Mouse (Mus musculus): Measurements from ENCODE around the gene Themis3.

The Themis3 gene

DNA sequence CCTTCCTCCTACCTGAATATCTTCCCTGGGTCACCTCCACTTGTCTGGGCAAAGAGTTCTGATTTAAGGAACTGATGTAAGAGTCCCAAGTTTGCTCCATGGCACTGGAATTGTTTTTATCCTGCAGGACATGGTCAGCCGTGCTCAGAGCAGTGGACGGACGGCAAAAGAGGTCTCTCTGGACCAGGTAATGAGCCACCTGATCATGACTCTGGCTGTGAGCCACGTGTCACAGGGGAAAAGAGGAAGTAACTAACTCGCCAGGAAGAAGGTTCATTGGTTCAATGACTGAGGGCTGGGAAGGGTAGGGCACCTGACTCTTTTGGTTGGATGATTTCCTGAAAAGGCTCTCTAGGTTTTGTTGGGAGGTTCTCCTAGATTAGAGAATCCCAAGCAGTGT, at the start of gene Themis3:
Gene Themis3, minus strand, starts transcription at position 187 of the 400 bp plus-strand sequence.
- no peak for DNase-seq (ENCODE audit: low spot score in 2 of 2)

DNA sequence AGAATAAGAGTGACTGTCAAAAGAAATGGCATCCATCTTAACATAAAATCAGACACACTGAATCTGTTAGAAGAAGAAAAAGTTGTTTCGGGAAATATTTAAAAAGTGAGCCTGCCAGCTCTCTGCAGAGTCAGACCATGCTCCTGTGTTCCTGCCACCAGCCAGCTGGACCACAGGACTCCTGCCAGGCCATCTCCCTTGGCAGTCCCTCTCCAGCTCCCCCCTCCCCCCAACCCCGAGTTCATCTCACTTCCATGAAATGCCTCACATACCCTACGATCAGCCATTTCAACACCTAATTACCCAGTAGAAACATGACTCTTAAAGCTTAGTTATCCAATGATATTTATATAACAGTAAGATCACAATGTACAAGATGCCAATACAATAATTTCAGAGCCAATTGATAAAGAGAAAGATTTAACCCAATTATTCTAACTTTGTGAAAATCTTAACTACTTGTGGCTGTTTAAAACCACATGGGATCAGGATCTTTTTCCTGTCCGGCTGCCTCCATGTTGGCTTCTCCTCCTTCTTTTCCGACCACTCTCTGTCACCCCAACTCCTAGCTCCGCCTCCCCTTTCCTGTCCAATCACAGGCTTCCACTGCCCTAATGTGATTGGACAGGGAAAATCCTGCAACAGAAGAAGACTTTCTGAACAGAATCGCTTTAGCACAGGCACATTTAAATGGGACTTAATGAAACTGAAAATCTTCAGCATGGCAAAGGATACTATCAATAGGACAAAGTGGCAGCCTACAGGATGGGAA, 43.7 kb upstream of the Themis3 start:
- no peak for DNase-seq (ENCODE audit: low spot score in 2 of 2)

DNA sequence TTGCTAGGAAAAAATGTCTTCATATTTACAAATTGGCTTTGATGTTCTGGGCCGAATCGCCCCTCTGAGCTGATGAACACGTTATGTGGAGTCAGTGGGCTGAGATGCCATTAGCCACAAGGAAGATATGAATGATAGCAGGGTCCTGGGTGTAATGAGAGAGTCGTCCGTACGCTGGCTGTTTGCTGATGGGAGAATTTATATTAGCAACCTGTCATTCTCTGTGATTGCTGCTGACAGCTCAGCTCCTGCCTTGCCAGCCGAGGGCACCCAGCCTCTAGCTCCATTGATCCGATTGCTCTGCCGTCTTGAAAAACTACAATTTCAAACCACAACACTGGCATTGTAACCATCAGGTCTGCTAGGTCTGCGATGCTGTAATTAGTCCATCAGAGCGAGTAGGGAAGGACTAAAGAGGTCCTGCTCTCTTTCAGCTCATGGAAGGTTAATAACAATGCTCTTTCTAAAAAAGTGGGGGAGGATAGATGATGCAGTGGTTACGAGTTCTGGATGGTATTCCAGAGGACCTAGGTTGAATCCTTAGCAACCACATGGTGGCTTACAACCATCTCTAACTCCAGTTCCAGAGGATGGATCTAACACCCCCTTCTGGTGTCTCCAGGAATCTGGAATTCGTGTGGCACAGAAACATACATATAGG, 25.7 kb upstream of the Themis3 start:
- no peak for DNase-seq (ENCODE audit: low spot score in 2 of 2)

DNA sequence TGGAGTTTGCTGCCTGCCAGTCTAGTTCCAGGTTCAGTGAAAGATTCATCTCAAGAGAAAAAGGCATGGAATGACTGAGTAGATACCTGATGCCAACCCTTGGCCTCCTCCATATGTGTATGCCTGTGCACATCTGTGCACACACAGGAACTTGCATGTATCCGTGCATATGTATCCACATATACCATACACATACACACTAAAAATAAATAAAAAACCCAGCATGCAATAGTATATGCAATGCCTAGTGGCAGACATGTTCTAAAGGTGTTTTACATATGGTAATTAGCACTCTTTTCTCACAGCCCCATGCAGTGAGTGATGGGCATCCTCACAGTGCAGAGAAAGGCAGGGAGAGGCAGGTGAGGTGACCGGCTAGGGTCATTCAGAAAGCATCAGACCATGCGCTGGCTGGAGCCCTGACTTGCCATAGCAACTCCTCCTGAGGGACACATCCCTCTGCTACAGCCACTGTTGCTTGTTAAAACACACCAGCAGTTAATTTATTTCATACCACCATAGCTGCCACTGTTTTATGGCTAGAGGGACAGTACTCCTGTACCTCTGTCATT, 24.9 kb upstream of the Themis3 start:
- no peak for DNase-seq (ENCODE audit: low spot score in 2 of 2)

DNA sequence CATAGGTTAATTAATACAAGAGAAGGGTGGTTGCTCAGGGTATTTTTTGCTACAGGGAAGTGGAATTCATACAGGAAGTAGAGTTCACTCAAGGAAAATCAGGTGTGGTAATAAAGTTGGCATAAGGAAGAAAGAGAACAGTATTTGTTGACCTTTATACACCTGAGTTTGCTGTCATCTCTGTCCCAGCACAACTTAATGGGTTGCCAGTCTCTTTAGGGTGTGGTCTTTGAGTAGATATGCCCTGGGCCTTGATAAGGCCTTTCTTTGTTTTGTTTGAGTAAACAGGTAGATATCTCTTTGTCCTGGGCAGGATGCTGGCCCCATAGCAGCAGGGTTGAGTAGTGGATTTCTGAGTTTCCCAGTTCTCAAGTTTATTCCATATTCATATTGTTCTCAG, 15.6 kb upstream of the Themis3 start:
- no peak for DNase-seq (ENCODE audit: low spot score in 2 of 2)

DNA sequence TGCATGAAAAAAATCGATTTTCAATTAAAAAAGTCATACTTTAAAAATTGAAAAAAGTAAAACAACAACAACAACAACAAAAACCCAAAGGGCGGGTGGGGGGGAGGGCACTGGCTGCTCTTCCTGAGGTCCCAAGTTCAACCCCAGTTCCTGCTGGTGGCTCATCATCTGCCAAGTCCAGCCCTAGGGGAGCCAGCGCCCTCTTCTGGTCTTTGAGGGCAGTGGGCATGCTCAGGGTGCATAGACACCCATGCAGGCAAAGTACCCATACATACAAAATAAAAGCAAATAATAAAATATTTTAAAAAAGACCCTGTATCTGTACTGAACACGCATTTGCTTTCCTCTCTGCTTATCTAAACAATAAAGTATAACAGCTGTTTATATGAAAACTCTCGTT, 10.5 kb upstream of the Themis3 start:
- DNase-seq (ENCODE audit: low spot score in 2 of 2) = no peak

DNA sequence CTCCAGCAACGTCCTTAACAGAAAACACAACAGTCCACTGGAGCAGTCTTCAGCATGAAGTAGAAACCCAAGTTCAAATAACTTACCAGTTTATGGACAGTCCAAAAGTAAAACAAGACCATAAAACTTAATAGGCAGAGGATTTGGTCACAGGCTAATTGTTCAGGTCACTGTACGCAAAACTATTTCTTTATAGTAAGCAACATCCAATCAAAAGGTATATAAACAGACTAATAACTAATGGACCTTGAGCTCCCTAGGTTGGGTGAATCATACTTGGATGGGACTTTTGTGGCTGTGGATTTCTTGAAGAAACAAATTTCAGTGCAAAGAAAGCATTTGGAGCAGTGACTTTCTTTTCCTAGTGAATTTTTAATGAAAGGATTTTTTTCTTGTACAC, 6.8 kb upstream of the Themis3 start:
- no peak for DNase-seq (ENCODE audit: low spot score in 2 of 2)

DNA sequence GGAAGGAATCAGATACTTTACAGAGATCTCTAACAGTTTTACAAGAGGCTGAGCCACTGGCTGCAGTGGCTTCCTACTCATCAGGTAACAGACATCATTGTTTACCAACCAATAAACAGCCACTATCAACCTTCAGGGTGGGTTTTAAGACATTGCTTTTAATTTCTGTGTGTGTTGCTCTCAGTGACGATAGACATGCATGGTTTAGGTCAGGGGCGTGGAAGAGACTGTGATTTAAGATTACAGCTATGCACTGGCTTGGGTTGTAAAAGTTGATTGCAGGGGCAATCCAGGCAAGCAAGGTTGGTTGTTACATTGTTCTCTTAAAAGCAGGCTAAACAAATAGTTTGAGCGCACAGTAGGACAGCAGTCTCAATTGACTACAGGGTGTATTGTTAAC, 1.4 kb upstream of the Themis3 start:
- no peak for DNase-seq (ENCODE audit: low spot score in 2 of 2)

DNA sequence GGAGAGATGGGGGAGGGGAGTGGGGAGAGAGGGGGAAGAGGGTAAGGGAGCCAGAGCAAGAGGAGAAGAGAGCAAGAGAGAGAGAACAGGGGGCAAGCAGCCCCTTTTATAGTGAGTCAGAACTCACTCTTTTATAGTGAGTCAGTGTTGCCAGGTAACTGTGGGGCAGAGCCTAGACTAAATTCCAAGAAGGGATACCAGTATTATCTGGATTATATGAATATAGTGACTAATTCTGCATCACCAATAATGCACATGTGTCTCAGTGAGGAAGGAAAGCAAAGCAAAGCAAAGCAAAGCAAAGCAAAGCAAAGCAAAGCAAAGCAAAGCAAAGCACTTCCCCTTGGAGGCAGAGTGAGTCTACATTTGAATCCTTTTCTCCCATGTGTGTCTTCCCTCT, 835 bp upstream of the Themis3 start:
- DNase-seq (ENCODE audit: low spot score in 2 of 2) = no peak

DNA sequence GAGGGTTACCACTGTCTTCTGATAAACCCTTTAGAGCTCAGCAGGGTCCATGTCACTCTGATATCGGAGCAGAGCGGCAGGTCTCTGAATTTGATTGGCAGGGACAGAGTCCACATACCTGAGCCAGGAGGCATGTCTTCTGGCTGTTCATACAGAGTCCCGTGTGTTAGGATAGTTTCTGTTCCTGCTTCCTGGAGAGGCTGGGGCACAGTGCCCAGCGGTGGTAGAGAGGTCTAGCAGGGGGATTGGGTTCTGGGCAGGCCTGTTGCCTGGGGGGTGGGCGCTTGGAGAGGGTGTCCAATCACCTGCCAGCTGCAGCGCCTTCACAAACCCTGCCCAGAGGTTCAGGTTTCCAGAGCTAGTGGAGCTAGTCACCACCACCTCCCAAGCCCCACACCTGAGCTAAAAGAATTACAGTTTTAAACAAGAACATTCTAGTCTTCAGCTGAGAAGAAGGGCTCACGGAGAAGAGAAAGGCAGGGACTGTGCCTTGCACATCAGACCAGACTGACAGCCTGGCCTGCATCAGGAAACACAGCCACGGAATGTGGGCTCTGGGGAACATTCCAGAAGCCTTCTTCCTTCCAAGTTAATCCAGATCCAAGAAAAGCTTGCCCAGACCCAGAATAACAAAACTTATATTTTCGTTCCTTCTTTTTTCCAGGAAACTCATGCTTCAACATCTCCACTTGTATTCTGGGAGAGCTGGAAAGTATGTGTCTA, 3.9 kb downstream of the Themis3 start:
- no peak for DNase-seq (ENCODE audit: low spot score in 2 of 2)

DNA sequence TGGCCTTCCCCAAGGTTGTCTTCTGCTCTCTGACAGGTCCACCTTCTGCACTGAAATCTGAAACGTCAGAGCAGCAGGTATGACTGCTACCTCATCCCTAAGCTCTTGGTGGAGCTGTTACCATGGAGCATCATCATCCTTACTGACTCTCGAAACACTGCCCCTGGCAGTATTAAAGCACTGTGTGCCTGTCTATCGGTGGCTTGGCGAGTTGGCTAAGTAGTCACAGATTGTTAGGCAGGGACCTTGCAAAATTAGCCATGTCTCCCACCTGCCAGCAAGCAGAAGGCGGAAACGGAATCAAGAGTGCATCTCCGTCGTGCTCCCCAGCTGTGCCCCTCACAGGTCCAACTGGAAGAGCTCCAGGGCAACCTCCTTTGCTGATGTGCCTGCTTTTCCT, 4.6 kb downstream of the Themis3 start:
- DNase-seq (ENCODE audit: low spot score in 2 of 2) = no peak

DNA sequence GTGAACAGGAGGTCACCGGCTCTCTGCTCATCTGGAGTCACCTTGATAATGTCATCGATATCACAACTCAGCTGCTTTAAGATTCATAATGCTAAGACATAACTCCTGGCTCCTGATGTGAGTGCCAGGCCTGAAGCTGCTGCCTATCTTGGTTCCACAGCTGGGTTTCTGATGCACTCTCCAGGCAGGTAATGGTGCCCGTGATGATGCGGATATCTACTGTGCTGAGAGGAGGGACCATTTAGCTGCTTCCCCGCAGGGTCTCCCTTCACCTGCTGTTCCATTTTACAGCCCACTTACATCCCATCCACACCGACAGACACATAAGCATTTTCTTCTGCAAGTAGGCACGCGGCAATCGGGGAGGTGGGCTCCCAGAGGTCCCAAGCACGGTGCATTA, 7.7 kb downstream of the Themis3 start:
- DNase-seq (ENCODE audit: low spot score in 2 of 2) = no peak

DNA sequence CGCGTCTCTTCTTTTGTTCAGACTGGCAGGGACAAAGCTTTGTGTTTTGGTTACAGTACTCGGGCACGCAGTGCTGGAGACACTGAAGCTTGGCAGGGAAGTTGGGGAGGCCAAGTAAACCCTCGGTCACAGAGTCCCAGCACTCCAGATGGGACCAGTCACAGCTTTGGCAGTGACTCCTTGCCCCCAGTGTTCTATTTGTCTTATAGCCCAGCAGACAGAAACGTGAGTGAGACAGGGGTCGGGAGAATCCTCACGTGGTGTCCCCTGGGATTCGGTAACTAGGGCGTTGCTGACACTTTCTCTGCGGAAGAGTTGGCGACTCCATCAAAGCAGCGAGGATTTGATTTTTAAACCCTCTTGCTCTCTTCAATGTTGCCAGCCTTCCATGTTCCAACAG, 8.3 kb downstream of the Themis3 start:
- DNase-seq (ENCODE audit: low spot score in 2 of 2) = no peak

DNA sequence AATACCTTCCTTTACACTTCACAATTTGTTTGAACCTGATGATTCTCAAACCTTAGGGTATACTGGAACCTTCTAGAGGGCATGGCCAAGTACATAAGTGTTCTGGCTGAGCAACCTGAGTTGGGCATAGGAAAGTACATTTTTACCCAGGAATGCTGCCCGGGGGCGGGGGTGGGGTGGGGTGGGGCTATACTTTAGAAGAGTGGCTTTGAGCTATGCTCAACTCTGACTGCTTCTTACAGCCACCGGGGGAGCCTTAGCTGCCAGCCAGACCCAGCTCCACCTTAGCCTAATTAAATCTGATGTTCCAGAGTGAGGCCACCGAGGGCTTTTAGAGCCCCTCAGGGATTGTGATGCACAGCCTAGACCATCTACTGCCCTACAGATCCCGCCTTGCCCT, 13.4 kb downstream of the Themis3 start:
- no peak for DNase-seq (ENCODE audit: low spot score in 2 of 2)

DNA sequence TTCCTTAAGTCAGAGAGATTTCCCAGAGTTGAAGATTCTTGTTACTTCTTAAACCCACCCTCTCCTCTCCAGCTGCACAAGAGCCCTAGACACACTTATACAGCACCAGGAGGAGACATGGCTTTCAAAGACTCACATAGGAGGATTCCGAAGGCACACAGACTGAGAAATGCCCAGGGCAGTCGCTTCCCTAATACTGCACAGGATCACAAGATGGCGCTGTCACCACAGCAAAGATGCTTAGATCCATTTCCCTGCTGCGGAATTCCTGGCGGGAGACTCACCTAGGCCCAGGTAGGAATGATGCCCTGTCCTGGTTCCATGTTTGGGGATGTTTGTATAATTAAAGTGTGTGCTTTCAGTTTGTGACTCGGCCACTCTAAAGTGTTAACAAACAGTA, 16.4 kb downstream of the Themis3 start:
- DNase-seq (ENCODE audit: low spot score in 2 of 2) = no peak

DNA sequence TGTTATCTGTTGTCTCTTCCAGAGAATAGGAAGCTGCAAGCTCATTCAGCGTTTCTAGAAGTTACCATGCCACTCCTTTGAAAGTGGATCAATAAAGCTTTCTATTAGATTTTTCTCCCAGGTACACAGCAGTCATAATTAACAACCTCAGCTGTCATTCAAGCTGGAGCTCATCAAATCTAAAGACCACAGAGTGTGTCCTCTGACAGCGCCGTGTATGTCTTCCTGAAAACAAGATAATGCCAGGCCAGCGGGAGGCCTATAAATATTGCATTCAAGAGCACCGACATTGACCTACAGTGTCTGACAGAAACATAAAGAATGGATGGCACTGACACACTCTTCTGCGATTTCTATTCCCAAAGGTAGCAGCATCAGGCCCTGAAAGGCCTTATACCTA, 16.9 kb downstream of the Themis3 start:
- no peak for DNase-seq (ENCODE audit: low spot score in 2 of 2)

DNA sequence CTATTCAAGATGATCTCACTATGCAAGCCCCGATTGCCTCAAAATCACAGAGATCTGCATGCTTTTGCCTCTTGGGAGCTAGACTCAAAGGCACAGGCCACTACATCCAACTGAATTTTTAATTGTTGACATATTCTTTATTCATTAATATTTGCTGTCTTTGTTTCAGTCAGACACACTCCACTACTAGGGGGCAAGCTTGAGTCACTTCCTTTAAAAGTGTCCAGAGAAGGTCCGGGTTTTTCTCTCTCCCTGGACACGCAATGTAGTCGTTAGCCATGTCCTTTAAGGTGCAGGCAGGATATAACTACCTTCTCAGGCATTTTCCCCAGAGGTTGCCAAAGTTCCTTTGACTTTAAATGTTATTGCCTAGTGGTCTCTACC, 21.8 kb downstream of the Themis3 start:
- peak in 1 of 2 experiments; percentile 48 for DNase-seq (ENCODE audit: low spot score in 2 of 2)

DNA sequence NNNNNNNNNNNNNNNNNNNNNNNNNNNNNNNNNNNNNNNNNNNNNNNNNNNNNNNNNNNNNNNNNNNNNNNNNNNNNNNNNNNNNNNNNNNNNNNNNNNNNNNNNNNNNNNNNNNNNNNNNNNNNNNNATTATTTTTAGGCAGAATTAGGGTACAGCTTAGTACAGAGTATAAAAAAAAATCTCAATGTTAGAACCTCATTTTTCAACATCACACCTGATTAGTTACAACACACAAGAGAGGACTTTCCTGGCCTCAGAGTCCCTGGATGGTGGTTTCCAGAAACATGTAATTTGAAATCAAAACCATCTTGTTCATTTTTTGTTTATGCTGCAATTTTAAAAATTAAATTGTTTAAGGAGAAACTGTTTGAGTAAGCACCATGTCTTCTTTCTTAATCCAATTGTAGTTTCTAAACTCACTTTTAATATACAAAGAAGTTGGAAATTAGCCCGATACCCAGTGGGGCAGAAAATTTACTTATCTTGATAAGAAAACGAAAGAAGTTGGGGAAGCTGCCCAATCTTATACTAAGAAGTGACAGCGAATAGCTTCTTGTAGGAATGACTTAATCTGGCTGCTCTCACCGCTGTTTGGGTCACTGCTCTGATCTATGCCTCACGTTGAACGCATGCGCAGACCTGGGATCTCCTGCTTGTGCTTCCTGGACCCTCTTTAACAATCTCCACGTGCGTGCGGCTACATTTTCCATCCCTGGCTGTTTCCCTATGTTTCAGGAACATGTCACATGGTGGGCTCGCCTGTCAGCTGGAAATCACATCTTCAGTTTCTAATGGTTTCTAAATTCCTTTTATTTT, 22.4 kb downstream of the Themis3 start:
- DNase-seq (ENCODE audit: low spot score in 2 of 2) = no peak

DNA sequence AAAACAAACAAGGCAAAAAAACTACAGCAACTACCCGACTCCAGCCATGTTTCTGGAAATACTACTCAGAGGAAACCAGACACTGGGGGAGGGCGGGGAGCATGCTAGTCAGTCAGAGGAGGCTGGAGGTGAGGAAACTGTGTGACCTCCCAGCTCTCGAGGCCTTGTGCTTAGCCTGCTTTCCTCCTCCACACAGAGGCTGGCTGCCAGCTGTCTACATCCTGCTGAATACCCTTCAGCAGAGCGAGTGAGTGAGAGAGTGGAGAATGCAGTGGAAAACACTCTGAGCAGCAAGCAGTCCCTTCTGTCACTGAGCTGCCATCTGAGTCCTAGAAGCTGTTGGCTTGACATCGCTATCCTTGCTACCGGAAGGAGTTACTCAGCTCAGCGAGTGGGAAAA, 30.2 kb downstream of the Themis3 start:
- peak in 1 of 2 experiments; percentile 26 for DNase-seq (ENCODE audit: low spot score in 2 of 2)

DNA sequence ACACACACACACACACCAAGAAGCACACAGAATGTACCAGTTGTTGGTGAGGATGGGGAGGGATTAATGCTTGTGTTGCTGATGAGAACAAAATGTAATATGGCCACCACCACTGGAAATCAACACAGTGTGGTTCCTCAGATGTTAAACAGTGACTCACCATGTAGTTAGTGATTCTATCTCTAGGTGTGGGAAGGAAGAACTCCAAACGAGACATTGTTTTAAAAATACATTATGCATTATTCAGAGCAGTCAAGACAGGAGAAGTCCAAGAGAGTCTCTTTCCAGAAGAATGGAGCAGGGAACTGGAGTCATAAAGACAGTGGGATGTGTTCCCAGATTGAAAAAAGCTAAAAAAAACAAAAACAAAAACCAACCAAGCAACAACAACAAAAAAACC, 30.9 kb downstream of the Themis3 start:
- DNase-seq (ENCODE audit: low spot score in 2 of 2) = no peak

DNA sequence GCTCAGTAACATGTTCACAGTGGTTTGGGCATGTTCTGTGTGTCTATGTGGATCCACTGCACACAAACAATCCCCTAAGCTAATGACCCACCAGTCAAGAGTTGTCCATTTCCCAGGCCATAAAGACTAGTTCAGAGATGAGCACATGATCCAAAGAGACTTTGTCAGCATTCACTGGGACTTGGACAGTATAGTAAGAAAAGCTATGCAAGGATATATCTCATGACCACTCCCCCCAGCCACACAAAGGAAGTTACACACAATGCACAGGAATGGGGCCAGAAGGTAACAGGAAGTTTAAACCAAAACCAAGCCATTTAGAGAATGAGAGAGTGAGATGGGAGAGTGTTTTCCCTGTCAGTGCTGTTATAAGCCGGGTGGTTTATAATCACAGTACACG, 33.0 kb downstream of the Themis3 start:
- no peak for DNase-seq (ENCODE audit: low spot score in 2 of 2)

Data from spleen, postnatal 10 days (tissue).